Mouse (Mus musculus) kidney, embryonic 15.5 days (tissue): ENCODE results near the gene Spi1. TPM values are rescaled to one million over a fixed set of nuclear protein-coding genes. Genes with fewer than 3 reads are reported as not detected.

Source experiments
- ATAC-seq: fragments of 200-750 bp; cut with Nextera tagmentation; replicated peaks from 2 replicates; pipeline ENCODE4 v1.8.0; 2017; ENCODE audit warnings: moderate TSS enrichment; ENCODE audit not compliant: low FRiP score
- H3K27ac ChIP-seq: fragments of 300-500 bp; sonication (generic); 2 replicates; pipeline ENCODE4 v1.5.1; 2015; ENCODE audit warnings: mild to moderate bottlenecking, inconsistent platforms
- H3K27me3 ChIP-seq: fragments of 300-500 bp; sonication (generic); 2 replicates; pipeline ENCODE4 v1.6.1; 2015; ENCODE audit warnings: inconsistent platforms
- H3K36me3 ChIP-seq: fragments of 300-500 bp; sonication (generic); 2 replicates; pipeline ENCODE4 v1.6.1; 2015; ENCODE audit warnings: inconsistent platforms
- H3K4me1 ChIP-seq: fragments of 300-500 bp; sonication (generic); 2 replicates; pipeline ENCODE4 v1.6.1; 2015; ENCODE audit warnings: inconsistent platforms
- H3K4me2 ChIP-seq: fragments of 300-500 bp; sonication (generic); 2 replicates; pipeline ENCODE4 v1.6.1; 2015; ENCODE audit warnings: moderate library complexity, mild to moderate bottlenecking, inconsistent platforms
- H3K4me3 ChIP-seq: fragments of 300-500 bp; sonication (generic); replicated peaks from 2 replicates; pipeline ENCODE4 v1.5.1; 2015; ENCODE audit warnings: mild to moderate bottlenecking, inconsistent platforms
- H3K9ac ChIP-seq: fragments of 300-500 bp; sonication (generic); 2 replicates; pipeline ENCODE4 v1.6.1; 2015; ENCODE audit warnings: mild to moderate bottlenecking, inconsistent platforms
- H3K9me3 ChIP-seq: fragments of 300-500 bp; sonication (generic); replicated peaks from 2 replicates; pipeline ENCODE4 v1.6.1; 2016; ENCODE audit warnings: inconsistent platforms
- WGBS: fragments of 180-500 bp; shearing (Covaris S2); methylation state at CpG from one replicate; pipeline ENCODE4 v1.1.7; 2015; ENCODE audit warnings: mixed read lengths; 5-methylcytosine and 5-hydroxymethylcytosine counted together
- polyA plus RNA-seq: library from polyadenylated mRNA; unstranded; fragments of >200 nt; fragmentation: Nextera tagmentation; extraction: Ambion mirVana; gene quantifications from 2 replicates; pipeline ENCODE4 v1.2.1, GENCODE M21; 2015

Gene Spi1
- polyA plus RNA-seq, 1 experiment from 2014 or later = 5.4 TPM

DNA sequence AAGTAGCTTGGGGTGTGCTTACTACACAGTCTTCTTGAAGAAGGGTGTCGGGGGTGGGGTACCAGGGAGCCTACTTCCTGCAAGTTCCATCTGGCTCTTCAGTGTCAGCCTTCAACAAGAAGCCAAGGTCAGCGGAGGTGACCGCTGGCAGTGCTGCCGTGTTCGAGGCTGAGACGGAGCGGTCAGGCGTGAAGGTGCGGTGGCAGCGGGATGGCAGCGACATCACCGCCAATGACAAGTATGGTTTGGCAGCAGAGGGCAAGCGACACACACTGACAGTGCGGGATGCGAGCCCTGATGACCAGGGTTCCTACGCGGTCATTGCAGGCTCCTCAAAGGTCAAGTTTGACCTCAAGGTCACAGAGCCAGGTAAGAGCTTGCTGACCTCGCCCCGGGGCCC is 36.9 kb downstream of the Spi1 start:
- 81% methylated on average over 19 of the region's 19 CpGs for WGBS
- H3K27me3 ChIP-seq = 0 out of 2 replicates have a peak, but pooled peaks cover 13% of the 10 kb centered on the region
- no peaks in the 10 kb centered on the region for H3K36me3 ChIP-seq
- no peak overlapping the region for H3K4me3 ChIP-seq
- H3K9me3 ChIP-seq = no peaks in the 10 kb centered on the region
- ATAC-seq = no peak
- peaks cover 8% of the 10 kb centered on the region for H3K4me1 ChIP-seq
- no peak overlapping the region for H3K27ac ChIP-seq
- no peak overlapping the region for H3K9ac ChIP-seq
- no peak overlapping the region for H3K4me2 ChIP-seq

GRCm38 (mm10) chr2:91119551-91119950 is 37.4 kb downstream of the Spi1 start:
- H3K27ac ChIP-seq = no peak overlapping the region
- no peaks in the 10 kb centered on the region for H3K9me3 ChIP-seq
- no peak overlapping the region for H3K4me3 ChIP-seq
- no peak for ATAC-seq
- WGBS = 85% methylated on average over 6 of the region's 6 CpGs
- no peaks in the 10 kb centered on the region for H3K36me3 ChIP-seq
- peaks cover 8% of the 10 kb centered on the region for H3K4me1 ChIP-seq
- 0 out of 2 replicates have a peak, but pooled peaks cover 13% of the 10 kb centered on the region for H3K27me3 ChIP-seq
- no peak overlapping the region for H3K9ac ChIP-seq
- H3K4me2 ChIP-seq = no peak overlapping the region

GRCm38 (mm10) chr2:91120261-91120671 is 38.1 kb downstream of the Spi1 start:
- Histone ChIP-seq H3K36me3 (no peaks in the 10 kb centered on the region), H3K9me3 (no peaks in the 10 kb centered on the region), H3K27ac (no peak overlapping the region), H3K4me3 (no peak overlapping the region), H3K4me1 (peaks cover 4% of the 10 kb centered on the region), H3K9ac (no peak overlapping the region), H3K27me3 (0 out of 2 replicates have a peak, but pooled peaks cover 12% of the 10 kb centered on the region), H3K4me2 (no peak overlapping the region)
- no peak for ATAC-seq
- 68% methylated on average over 6 of the region's 6 CpGs for WGBS

- H3K36me3 ChIP-seq = no peaks in the 10 kb centered on the region
- ATAC-seq = no peak
- H3K4me2 ChIP-seq = no peak overlapping the region
- 0 out of 2 replicates have a peak, but pooled peaks cover 5% of the 10 kb centered on the region for H3K27me3 ChIP-seq
- H3K9ac ChIP-seq = no peak overlapping the region
- no peak overlapping the region for H3K27ac ChIP-seq
- 78% methylated on average over 6 of the region's 6 CpGs for WGBS
- H3K4me1 ChIP-seq = no peaks in the 10 kb centered on the region
- H3K9me3 ChIP-seq = no peaks in the 10 kb centered on the region
- H3K4me3 ChIP-seq = no peak overlapping the region
These were observed 38.8 kb downstream of the Spi1 start for GRCm38 (mm10) chr2:91121011-91121410.

GRCm38 (mm10) chr2:91121497-91121896 is 39.3 kb downstream of the Spi1 start:
- no peak for ATAC-seq
- no peak overlapping the region for H3K4me3 ChIP-seq
- no peak overlapping the region for H3K9ac ChIP-seq
- no peaks in the 10 kb centered on the region for H3K9me3 ChIP-seq
- no peaks in the 10 kb centered on the region for H3K36me3 ChIP-seq
- H3K4me2 ChIP-seq = no peak overlapping the region
- no peak overlapping the region for H3K27ac ChIP-seq
- 55% methylated on average over 8 of the region's 8 CpGs for WGBS
- no peaks in the 10 kb centered on the region for H3K4me1 ChIP-seq
- 0 out of 2 replicates have a peak, but pooled peaks cover 2% of the 10 kb centered on the region for H3K27me3 ChIP-seq

DNA sequence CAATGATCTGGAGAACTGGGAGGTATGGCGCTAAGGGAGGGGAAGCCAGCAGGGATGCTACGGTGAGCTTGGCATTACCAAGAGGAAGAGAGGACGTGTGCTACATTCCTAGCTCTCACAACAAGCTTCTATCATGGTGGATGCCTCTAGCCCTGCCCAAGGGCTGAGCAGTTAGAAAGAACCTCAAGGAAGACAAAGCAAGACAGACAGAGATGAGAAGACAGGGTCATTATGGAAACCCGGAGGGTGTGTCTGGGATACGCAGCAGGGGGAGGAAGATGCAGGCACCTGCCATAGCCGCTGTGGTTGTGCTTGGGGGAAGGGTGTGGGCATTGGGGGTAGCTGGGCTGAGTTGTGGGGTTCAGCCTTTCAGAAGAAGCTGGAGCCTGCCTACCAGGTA is 41.3 kb downstream of the Spi1 start:
- 75% methylated on average over 6 of the region's 6 CpGs for WGBS
- Histone ChIP-seq H3K27me3 (no peaks in the 10 kb centered on the region), H3K4me2 (no peak overlapping the region), H3K9me3 (no peaks in the 10 kb centered on the region), H3K9ac (no peak overlapping the region), H3K27ac (no peak overlapping the region), H3K4me1 (no peaks in the 10 kb centered on the region), H3K36me3 (no peaks in the 10 kb centered on the region), H3K4me3 (no peak overlapping the region)
- ATAC-seq = no peak

- no peak for ATAC-seq
- Histone ChIP-seq H3K9ac (no peak overlapping the region), H3K4me1 (no peaks in the 10 kb centered on the region), H3K9me3 (no peaks in the 10 kb centered on the region), H3K27ac (no peak overlapping the region), H3K4me3 (no peak overlapping the region), H3K36me3 (no peaks in the 10 kb centered on the region), H3K4me2 (no peak overlapping the region), H3K27me3 (no peaks in the 10 kb centered on the region)
- 88% methylated on average over 10 of the region's 10 CpGs for WGBS
These were observed 42.9 kb downstream of the Spi1 start for GRCm38 (mm10) chr2:91125101-91125500.

DNA sequence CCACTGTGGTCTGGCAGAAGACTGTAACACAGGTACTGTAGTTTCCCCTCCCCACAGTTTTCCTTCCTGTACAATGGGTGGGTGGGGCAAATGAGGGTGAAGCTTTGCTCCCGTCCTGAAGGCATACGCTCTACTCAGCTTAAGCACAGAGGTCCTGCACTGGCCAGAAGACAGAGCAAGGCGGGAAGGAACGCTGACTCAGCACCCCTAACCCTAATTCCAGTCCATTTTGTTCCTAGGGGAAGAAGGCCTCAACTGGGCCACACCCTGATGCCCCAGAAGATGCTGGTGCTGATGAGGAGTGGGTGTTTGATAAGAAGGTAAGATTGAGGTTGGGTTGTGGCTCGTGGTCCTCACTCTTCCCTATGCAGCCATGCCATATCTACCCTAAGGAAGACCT is 46.6 kb downstream of the Spi1 start:
- no peaks in the 10 kb centered on the region for H3K36me3 ChIP-seq
- no peaks in the 10 kb centered on the region for H3K27me3 ChIP-seq
- 83% methylated on average over 5 of the region's 5 CpGs for WGBS
- H3K9me3 ChIP-seq = no peaks in the 10 kb centered on the region
- no peak for ATAC-seq
- H3K4me1 ChIP-seq = no peaks in the 10 kb centered on the region
- H3K4me3 ChIP-seq = no peak overlapping the region
- H3K9ac ChIP-seq = no peak overlapping the region
- no peak overlapping the region for H3K4me2 ChIP-seq
- H3K27ac ChIP-seq = no peak overlapping the region

- WGBS = 84% methylated on average over 6 of the region's 6 CpGs
- Histone ChIP-seq H3K4me3 (no peak overlapping the region), H3K27me3 (no peaks in the 10 kb centered on the region), H3K4me1 (no peaks in the 10 kb centered on the region), H3K9me3 (no peaks in the 10 kb centered on the region), H3K4me2 (no peak overlapping the region), H3K9ac (no peak overlapping the region), H3K36me3 (no peaks in the 10 kb centered on the region), H3K27ac (no peak overlapping the region)
- ATAC-seq = no peak
These were observed 47.9 kb downstream of the Spi1 start for GRCm38 (mm10) chr2:91130126-91130525.

GRCm38 (mm10) chr2:91131251-91131650 is 49.1 kb downstream of the Spi1 start:
- 90% methylated on average over 15 of the region's 15 CpGs for WGBS
- ATAC-seq = no peak
- no peaks in the 10 kb centered on the region for H3K4me1 ChIP-seq
- H3K9ac ChIP-seq = no peak overlapping the region
- no peak overlapping the region for H3K27ac ChIP-seq
- H3K27me3 ChIP-seq = no peaks in the 10 kb centered on the region
- no peak overlapping the region for H3K4me2 ChIP-seq
- no peaks in the 10 kb centered on the region for H3K36me3 ChIP-seq
- H3K4me3 ChIP-seq = no peak overlapping the region
- no peaks in the 10 kb centered on the region for H3K9me3 ChIP-seq

DNA sequence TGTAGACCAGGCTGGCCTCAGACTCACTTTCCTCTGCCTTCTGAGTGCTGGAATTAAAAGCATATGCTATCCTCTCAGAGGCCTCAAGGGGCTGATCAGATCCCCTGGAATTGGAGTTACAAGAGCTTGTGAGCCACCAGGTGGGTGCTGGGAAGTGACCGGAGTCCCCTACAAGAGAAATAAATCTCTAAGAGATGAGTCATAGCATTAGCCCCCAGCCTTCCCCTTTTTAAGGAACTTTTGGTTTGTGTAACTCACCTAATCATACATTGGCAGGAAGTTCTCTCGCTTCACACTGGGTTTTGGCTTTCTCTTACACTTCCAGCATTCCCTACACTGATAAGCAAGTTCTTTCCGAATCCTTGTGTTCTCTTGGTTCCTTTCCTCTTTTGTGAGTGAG is 49.8 kb downstream of the Spi1 start:
- Histone ChIP-seq H3K27me3 (no peaks in the 10 kb centered on the region), H3K4me1 (no peaks in the 10 kb centered on the region), H3K27ac (no peak overlapping the region), H3K9ac (no peak overlapping the region), H3K9me3 (no peaks in the 10 kb centered on the region), H3K36me3 (no peaks in the 10 kb centered on the region), H3K4me3 (no peak overlapping the region), H3K4me2 (no peak overlapping the region)
- no peak for ATAC-seq
- 76% methylated on average over 3 of the region's 3 CpGs for WGBS

GRCm38 (mm10) chr2:91136513-91137412 is 54.6 kb downstream of the Spi1 start:
- H3K4me2 ChIP-seq = no peak overlapping the region
- H3K9ac ChIP-seq = no peak overlapping the region
- 0 out of 2 replicates have a peak, but pooled peaks cover 2% of the 10 kb centered on the region for H3K4me1 ChIP-seq
- no peak for ATAC-seq
- no peaks in the 10 kb centered on the region for H3K27me3 ChIP-seq
- 0 out of 2 replicates have a peak, but pooled peaks cover 4% of the 10 kb centered on the region for H3K36me3 ChIP-seq
- H3K27ac ChIP-seq = no peak overlapping the region
- WGBS = 77% methylated on average over 11 of the region's 11 CpGs
- no peaks in the 10 kb centered on the region for H3K9me3 ChIP-seq
- H3K4me3 ChIP-seq = no peak overlapping the region
